ENCODE assay signal across 13 mouse cellular contexts in genomic region chr17:5012517-5012916, GRCm38 (mm10). TPM values are rescaled to one million over a fixed set of nuclear protein-coding genes. Genes with fewer than 3 reads are reported as not detected.
A peak's percentile ranks its signal among the peaks of the same experiment; 100 is the strongest.
DNase-seq lines count a peak whose midpoint lies in the region; ATAC-seq and TF ChIP-seq lines count a peak whose summit lies in the region.
"Had no signal": no experiment of that assay in that cellular context is flagged by ENCODE, and none has a peak within 500 bp of the region (broad histone marks: within the 10 kb centered on the region; RNA-seq: fewer than 3 reads in every experiment).

No protein-coding gene starts in this region.

- H3K9ac ChIP-seq in stomach, embryonic 15.5 days = no peak overlapping the region
- no peak overlapping the region for H3K9ac ChIP-seq in forebrain, embryonic 11.5 days (ENCODE audit: low read length)

- no peak overlapping the region for H3K4me3 ChIP-seq in kidney, adult 2 months (ENCODE audit: insufficient read depth, low read depth, low read length)
- no peak overlapping the region for H3K4me3 ChIP-seq in stomach, embryonic 15.5 days (replicated peaks)
- H3K4me3 ChIP-seq in forebrain, embryonic 11.5 days (ENCODE audit: low read depth, low read length) = no peak overlapping the region

- DNase-seq in kidney, adult 2 months = peak; percentile 67
- DNase-seq in kidney, postnatal 10 days = no peak
- DNase-seq in lung, postnatal 25 days (ENCODE audit: low spot score) = peak; percentile 41
- DNase-seq in lung, postnatal 14 days = no peak
- peak; percentile 50 for DNase-seq in fat pad, adult 2 months (ENCODE audit: extremely low read depth, low read depth, low spot score)
- no peak for DNase-seq in cerebellum, postnatal 36 days
- DNase-seq in forebrain, embryonic 11.5 days (ENCODE audit: low spot score) = no peak
- DNase-seq: heart, adult 11 months; heart, postnatal 10 days; thymus, postnatal 36 days had no signal

- no peaks in the 10 kb centered on the region for H3K36me3 ChIP-seq in kidney, adult 2 months (ENCODE audit: control insufficient read depth, insufficient read depth, low read length)
- no peaks in the 10 kb centered on the region for H3K36me3 ChIP-seq in stomach, embryonic 15.5 days
- no peaks in the 10 kb centered on the region for H3K36me3 ChIP-seq in forebrain, embryonic 11.5 days (ENCODE audit: control insufficient read depth, insufficient read depth, low read length)

- no peak for TF ChIP-seq CTCF in kidney, adult 2 months (conservative IDR thresholded peaks at IDR 0.05; ENCODE audit: insufficient read depth, insufficient read length, low read depth, low read length)

- peaks cover 55% of the 10 kb centered on the region for H3K4me1 ChIP-seq in kidney, adult 2 months (ENCODE audit: control insufficient read depth, insufficient read depth, low read length)
- H3K4me1 ChIP-seq in stomach, embryonic 15.5 days = peaks cover 38% of the 10 kb centered on the region
- H3K4me1 ChIP-seq in forebrain, embryonic 11.5 days (replicated peaks; ENCODE audit: control insufficient read depth, insufficient read depth, low read length) = peaks cover 13% of the 10 kb centered on the region

- no peak overlapping the region for H3K4me2 ChIP-seq in stomach, embryonic 15.5 days
- no peak overlapping the region for H3K4me2 ChIP-seq in forebrain, embryonic 11.5 days (ENCODE audit: low read depth, low read length, severe bottlenecking)

- 31% methylated on average over 4 of the region's 4 CpGs for WGBS in kidney, adult 2 months
- WGBS in stomach, embryonic 15.5 days = 52% methylated on average over 4 of the region's 4 CpGs
- 75% methylated on average over 4 of the region's 4 CpGs for WGBS in forebrain, embryonic 11.5 days

- H3K27me3 ChIP-seq in kidney, adult 2 months (replicated peaks; ENCODE audit: control insufficient read depth, insufficient read depth, low read length) = no peaks in the 10 kb centered on the region
- no peaks in the 10 kb centered on the region for H3K27me3 ChIP-seq in stomach, embryonic 15.5 days (replicated peaks)
- H3K27me3 ChIP-seq in forebrain, embryonic 11.5 days (ENCODE audit: control insufficient read depth, insufficient read depth, low read length) = no peaks in the 10 kb centered on the region

- ATAC-seq in stomach, embryonic 15.5 days (ENCODE audit: insufficient read depth, low FRiP score, low read depth) = no peak
- ATAC-seq in forebrain, embryonic 11.5 days (replicated peaks; ENCODE audit: low FRiP score) = no peak
- ATAC-seq: hindbrain, postnatal 0 days; midbrain, embryonic 16.5 days had no signal

- no peaks in the 10 kb centered on the region for H3K9me3 ChIP-seq in stomach, embryonic 15.5 days
- no peaks in the 10 kb centered on the region for H3K9me3 ChIP-seq in forebrain, embryonic 11.5 days (ENCODE audit: control insufficient read depth, low read length)

- H3K27ac ChIP-seq in kidney, adult 2 months (ENCODE audit: insufficient read depth, low read depth, low read length) = peak overlapping the region; percentile 21; the same call in 1 of the 2 replicates
- H3K27ac ChIP-seq in stomach, embryonic 15.5 days = 0 out of 2 replicates have a peak overlapping the region, but pooled peaks have one; percentile 21
- H3K27ac ChIP-seq in forebrain, embryonic 11.5 days (ENCODE audit: low read depth, low read length) = no peak overlapping the region
- H3K27ac ChIP-seq: hindbrain, postnatal 0 days had no signal

- TF ChIP-seq POLR2A in kidney, adult 2 months (IDR thresholded peaks at IDR 0.05; ENCODE audit: low read depth, low read length) = no peak

RNA-seq across cellular contexts. Expression of gene Arid1b, which starts 18.4 kb away (rescaled TPM):
- polyA plus RNA-seq in kidney, adult 2 months (2012; rRNA removed) = 20.6 and 22.0 TPM in 2 replicates
- polyA plus RNA-seq in stomach, embryonic 15.5 days (2015; fragmentation: Nextera tagmentation; extraction: Ambion mirVana) = 11.2 and 11.4 TPM in 2 replicates
- polyA plus RNA-seq in forebrain, embryonic 11.5 days (2014; fragmentation: Nextera tagmentation; extraction: Ambion mirVana) = 15.5 and 16.3 TPM in 2 replicates

Comparison
In these comparisons a context has a peak if more than half of its experiments do, and no peak if none do; other contexts are left out.
1. DNase-seq: peak in kidney, adult 2 months (single experiment), lung, postnatal 25 days (single experiment) and fat pad, adult 2 months (single experiment); none in kidney, postnatal 10 days (single experiment), lung, postnatal 14 days (single experiment), cerebellum, postnatal 36 days (0 of 2) and forebrain, embryonic 11.5 days (single experiment).